Mouse (Mus musculus): Measurements from ENCODE around the gene Rpl28.
A peak's percentile ranks its signal among the peaks of the same experiment; 100 is the strongest.

Gene Rpl28

GRCm38 (mm10) chr7:4835631-4836327 is 43.1 kb downstream of the Rpl28 start:
- DNase-seq (ENCODE audit: low read depth) = no peak

GRCm38 (mm10) chr7:4836351-4836792 is 43.7 kb downstream of the Rpl28 start:
- peak; percentile 66 for DNase-seq (ENCODE audit: low read depth)

DNA sequence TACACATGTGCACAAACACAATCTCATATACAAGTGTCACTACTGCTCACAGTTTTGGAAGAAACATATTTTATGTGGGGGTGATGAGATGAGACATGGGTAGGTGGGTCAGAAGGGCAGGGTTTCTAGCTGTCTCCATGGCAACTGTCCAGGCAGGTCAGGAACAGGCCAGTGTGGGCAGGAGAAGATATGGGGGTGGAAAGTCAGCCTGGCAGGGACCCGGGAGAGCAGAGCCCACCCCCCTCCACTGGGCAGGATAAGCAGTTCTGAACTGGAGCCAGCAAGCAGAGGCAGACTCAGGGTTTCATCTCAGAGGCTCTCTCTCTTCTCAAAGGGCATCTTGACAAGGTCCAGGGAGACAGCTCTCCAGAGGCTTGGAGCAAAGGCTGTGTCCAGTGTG is 45.0 kb downstream of the Rpl28 start:
- DNase-seq (ENCODE audit: low read depth) = no peak

GRCm38 (mm10) chr7:4842077-4842476 is 49.4 kb downstream of the Rpl28 start:
- DNase-seq (ENCODE audit: low read depth) = no peak

- DNase-seq (ENCODE audit: low read depth) = peak; percentile 56
Observed at GRCm38 (mm10) chr7:4842634-4843131, 50.0 kb downstream of the Rpl28 start.

GRCm38 (mm10) chr7:4843604-4844244 is 51.0 kb downstream of the Rpl28 start:
- no peak for DNase-seq (ENCODE audit: low read depth)

- DNase-seq (ENCODE audit: low read depth) = no peak
Observed at GRCm38 (mm10) chr7:4844245-4844916, 51.7 kb downstream of the Rpl28 start, which contains the start of gene Shisa7. TSS of gene Shisa7 (minus strand) at chr7:4844696.

All from induced T-regulatory cell, adult 2 months (primary cell).